Mouse (Mus musculus) forebrain, embryonic 11.5 days (tissue): Measurements from ENCODE around the gene Gclc. TPM values are rescaled to one million over a fixed set of nuclear protein-coding genes. Genes with fewer than 3 reads are reported as not detected.
"Not testable (repeated sequence)": the region's sequence is repeated elsewhere in the genome, so short reads cannot be mapped to it uniquely, and the experiment has no call there.

Experiments used
- ATAC-seq: fragments of 200-750 bp; cut with Nextera tagmentation; replicated peaks from 2 replicates; pipeline ENCODE4 v1.8.0; 2017; ENCODE audit warnings: moderate TSS enrichment; ENCODE audit not compliant: low FRiP score
- DNase-seq: peaks from one replicate; pipeline ENCODE4 v3.0.0-alpha.2; 2017; ENCODE audit warnings: low spot score
- H3K27ac ChIP-seq: fragments of 300-500 bp; sonication (generic); 2 replicates; pipeline ENCODE4 v1.5.1; 2014; ENCODE audit warnings: low read depth, low read length
- H3K27me3 ChIP-seq: fragments of 300-500 bp; sonication (generic); 2 replicates; pipeline ENCODE4 v1.6.1; 2014; ENCODE audit warnings: mild to moderate bottlenecking, low read length, mixed read lengths; ENCODE audit not compliant: control insufficient read depth, insufficient read depth
- H3K36me3 ChIP-seq: fragments of 300-500 bp; sonication (generic); 2 replicates; pipeline ENCODE4 v1.6.1; 2014; ENCODE audit warnings: mild to moderate bottlenecking, low read length, moderate library complexity, mixed read lengths; ENCODE audit not compliant: control insufficient read depth, insufficient read depth
- H3K4me1 ChIP-seq: fragments of 300-500 bp; sonication (generic); replicated peaks from 2 replicates; pipeline ENCODE4 v1.6.1; 2014; ENCODE audit warnings: low read length, mixed read lengths; ENCODE audit not compliant: control insufficient read depth, insufficient read depth
- H3K4me2 ChIP-seq: fragments of 300-500 bp; sonication (generic); 2 replicates; pipeline ENCODE4 v1.6.1; 2014; ENCODE audit warnings: low read depth, mild to moderate bottlenecking, low read length, moderate library complexity, mixed read lengths; ENCODE audit not compliant: severe bottlenecking
- H3K4me3 ChIP-seq: fragments of 300-500 bp; sonication (generic); 2 replicates; pipeline ENCODE4 v1.5.1; 2014; ENCODE audit warnings: low read depth, low read length
- H3K9ac ChIP-seq: fragments of 300-500 bp; sonication (generic); 2 replicates; pipeline ENCODE4 v1.6.1; 2014; ENCODE audit warnings: low read length
- H3K9me3 ChIP-seq: fragments of 300-500 bp; sonication (generic); 2 replicates; pipeline ENCODE4 v1.6.1; 2016; ENCODE audit warnings: low read length, mixed read lengths; ENCODE audit not compliant: control insufficient read depth
- WGBS: fragments of 180-500 bp; shearing (Covaris S2); extraction: QIAGEN DNeasy Blood & Tissue Kit; methylation state at CpG from one replicate; pipeline ENCODE4 v1.1.7; 2014; 5-methylcytosine and 5-hydroxymethylcytosine counted together
- polyA plus RNA-seq: library from polyadenylated mRNA; unstranded; fragments of >200 nt; fragmentation: Nextera tagmentation; extraction: Ambion mirVana; gene quantifications from 2 replicates; pipeline ENCODE4 v1.2.1, GENCODE M21; 2014

Gclc gene
- polyA plus RNA-seq, 1 experiment from 2014 or later, result 23.6 TPM

DNA sequence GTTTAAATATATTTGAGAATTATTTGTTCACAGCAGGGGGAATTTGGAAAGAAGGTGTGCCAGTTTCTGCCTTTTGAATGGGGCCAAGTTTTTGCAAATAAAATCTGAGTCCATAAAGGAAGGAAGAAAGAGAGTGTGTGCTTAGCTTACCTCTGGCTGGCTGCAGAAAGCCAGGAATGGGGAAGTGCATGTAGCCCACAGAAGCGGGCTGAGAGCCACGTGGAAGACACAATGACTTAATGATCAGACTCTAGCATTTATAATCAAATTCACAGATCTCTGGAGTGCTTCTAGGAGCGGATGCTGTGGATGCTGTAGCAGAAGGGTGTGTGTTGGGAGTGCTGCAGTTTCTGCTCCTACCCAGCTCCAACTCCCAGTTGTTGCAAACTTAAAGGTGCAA lies 22.3 kb upstream of the Gclc start:
- Histone ChIP-seq H3K27me3 (no peaks in the 10 kb centered on the region), H3K4me3 (no peak overlapping the region), H3K9me3 (no peaks in the 10 kb centered on the region), H3K36me3 (no peaks in the 10 kb centered on the region), H3K4me2 (no peak overlapping the region), H3K27ac (no peak overlapping the region), H3K4me1 (no peaks in the 10 kb centered on the region), H3K9ac (no peak overlapping the region)
- ATAC-seq (no peak), DNase-seq (no peak)
- 77% methylated on average over 3 of the region's 3 CpGs for WGBS

DNA sequence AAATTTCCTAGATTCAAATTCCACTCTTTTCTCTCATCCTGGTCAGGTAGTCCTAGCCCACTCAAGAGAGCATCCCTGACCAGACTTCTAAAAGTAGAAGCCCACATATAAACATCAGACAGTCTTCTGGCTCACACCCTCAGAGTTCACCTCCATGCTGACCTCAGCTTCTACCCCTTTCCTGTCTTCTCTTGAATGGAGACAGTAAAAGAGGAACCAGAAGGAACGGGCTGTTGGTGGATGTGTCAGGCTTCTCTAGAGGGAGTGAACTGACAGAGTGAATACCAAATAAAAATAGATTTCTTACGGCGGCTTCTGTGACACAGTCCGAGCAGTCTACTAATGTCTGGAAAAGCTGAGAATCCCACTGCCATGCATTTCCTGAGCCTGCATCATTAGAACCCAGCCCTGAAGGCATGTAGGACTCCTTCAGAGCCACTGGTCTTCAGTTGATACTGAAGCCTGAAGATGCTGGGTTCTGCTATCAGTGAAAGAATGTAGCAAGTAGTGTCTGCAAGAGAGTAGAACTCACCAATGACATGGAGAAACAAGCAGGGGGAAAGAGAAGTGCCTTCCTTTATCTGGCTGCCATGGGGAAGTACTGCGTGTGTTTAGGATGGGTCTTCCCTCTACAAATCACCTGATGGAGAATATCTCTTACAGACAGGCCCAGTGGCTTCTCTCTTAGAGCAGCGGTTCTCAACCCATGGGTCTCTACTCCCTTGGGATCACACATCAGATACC lies 16.9 kb upstream of the Gclc start:
- H3K27ac ChIP-seq, result no peak overlapping the region
- H3K4me1 ChIP-seq, result no peaks in the 10 kb centered on the region
- H3K9ac ChIP-seq, result no peak overlapping the region
- no peak overlapping the region for H3K4me3 ChIP-seq
- no peaks in the 10 kb centered on the region for H3K9me3 ChIP-seq
- 92% methylated on average over 6 of the region's 6 CpGs for WGBS
- H3K36me3 ChIP-seq, result no peaks in the 10 kb centered on the region
- no peak overlapping the region for H3K4me2 ChIP-seq
- ATAC-seq, result no peak
- H3K27me3 ChIP-seq, result no peaks in the 10 kb centered on the region
- DNase-seq, result no peak

DNA sequence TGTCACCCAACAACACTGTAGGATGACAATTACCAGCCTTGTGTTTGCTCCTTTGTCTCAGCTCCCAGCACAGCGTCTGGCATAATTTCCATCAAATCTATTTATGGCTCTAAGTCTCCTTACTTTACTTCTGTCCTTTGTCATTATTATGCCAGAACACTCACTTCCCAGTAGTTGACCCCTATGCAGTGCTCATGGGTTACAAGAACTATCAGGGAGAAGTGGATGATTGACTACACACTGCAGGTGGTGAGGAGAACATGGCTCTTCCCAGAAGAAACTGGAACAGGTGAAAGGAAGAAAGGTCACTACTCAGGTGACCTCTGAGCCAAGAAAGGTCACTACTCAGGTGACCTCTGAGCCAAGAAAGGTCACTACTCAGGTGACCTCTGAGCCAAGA lies 12.9 kb upstream of the Gclc start:
- Histone ChIP-seq H3K9me3 (no peaks in the 10 kb centered on the region), H3K27ac (no peak overlapping the region), H3K4me1 (no peaks in the 10 kb centered on the region), H3K9ac (no peak overlapping the region), H3K36me3 (no peaks in the 10 kb centered on the region), H3K4me3 (no peak overlapping the region), H3K4me2 (no peak overlapping the region), H3K27me3 (no peaks in the 10 kb centered on the region)
- DNase-seq (no peak), ATAC-seq (no peak)
- WGBS, result 82% methylated on average over 1 of the region's 1 CpGs

- Histone ChIP-seq H3K36me3 (no peaks in the 10 kb centered on the region), H3K4me2 (no peak overlapping the region), H3K27ac (no peak overlapping the region), H3K9ac (no peak overlapping the region), H3K9me3 (no peaks in the 10 kb centered on the region), H3K4me1 (no peaks in the 10 kb centered on the region), H3K4me3 (no peak overlapping the region), H3K27me3 (no peaks in the 10 kb centered on the region)
- ATAC-seq (no peak), DNase-seq (no peak)
- 88% methylated on average over 3 of the region's 3 CpGs for WGBS
Observed at GRCm38 (mm10) chr9:77744798-77745197, 9.5 kb upstream of the Gclc start.

DNA sequence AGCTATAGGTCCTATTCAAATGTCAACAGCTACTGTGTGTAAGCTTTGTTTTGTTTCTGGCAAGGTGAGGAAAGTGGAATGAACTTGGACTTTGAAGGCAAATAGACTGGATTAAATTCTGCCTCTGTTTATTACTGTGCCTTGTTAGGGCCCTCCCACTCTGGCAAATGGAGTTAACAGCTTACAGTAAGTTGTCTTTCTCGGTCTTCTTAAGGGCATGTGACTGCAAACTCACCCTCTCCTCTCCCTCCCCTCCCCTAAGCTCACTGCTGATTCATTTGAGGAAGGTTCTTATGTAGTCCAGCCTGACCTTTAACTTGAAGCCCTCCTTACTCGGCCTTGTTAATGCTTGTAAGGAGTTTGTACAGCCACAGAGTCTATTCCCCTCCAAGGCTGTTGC lies 8.0 kb upstream of the Gclc start:
- 61% methylated on average over 2 of the region's 2 CpGs for WGBS
- H3K4me1 ChIP-seq, result no peaks in the 10 kb centered on the region
- H3K9me3 ChIP-seq, result no peaks in the 10 kb centered on the region
- H3K27ac ChIP-seq, result no peak overlapping the region
- DNase-seq, result no peak
- no peak overlapping the region for H3K4me3 ChIP-seq
- H3K9ac ChIP-seq, result no peak overlapping the region
- ATAC-seq, result no peak
- H3K27me3 ChIP-seq, result no peaks in the 10 kb centered on the region
- H3K36me3 ChIP-seq, result no peaks in the 10 kb centered on the region
- H3K4me2 ChIP-seq, result no peak overlapping the region

DNA sequence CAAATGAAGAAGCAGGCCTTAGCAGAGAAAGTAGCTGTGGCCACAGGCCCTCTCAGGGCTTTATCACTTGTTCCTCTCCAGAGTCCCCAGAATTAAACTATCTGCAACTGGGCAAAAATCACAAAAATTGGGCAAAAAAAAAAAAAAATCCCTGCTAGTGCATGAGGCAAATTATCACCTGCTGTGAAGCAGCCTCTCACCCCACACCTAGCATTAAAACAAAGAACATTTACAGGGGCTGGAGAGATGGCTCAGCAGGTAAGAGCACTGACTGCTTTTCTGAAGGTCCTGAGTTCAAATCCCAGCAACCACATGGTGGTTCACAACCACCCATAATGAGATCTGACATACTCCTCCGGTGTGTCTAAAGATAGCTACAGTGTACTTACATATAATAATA lies 6.0 kb upstream of the Gclc start:
- H3K27me3 ChIP-seq, ATAC-seq, H3K4me2 ChIP-seq, DNase-seq, H3K4me3 ChIP-seq, H3K36me3 ChIP-seq, H3K9me3 ChIP-seq, H3K27ac ChIP-seq, H3K9ac ChIP-seq, H3K4me1 ChIP-seq: not testable (repeated sequence)
- WGBS, result 93% methylated on average over 1 of the region's 1 CpGs

DNA sequence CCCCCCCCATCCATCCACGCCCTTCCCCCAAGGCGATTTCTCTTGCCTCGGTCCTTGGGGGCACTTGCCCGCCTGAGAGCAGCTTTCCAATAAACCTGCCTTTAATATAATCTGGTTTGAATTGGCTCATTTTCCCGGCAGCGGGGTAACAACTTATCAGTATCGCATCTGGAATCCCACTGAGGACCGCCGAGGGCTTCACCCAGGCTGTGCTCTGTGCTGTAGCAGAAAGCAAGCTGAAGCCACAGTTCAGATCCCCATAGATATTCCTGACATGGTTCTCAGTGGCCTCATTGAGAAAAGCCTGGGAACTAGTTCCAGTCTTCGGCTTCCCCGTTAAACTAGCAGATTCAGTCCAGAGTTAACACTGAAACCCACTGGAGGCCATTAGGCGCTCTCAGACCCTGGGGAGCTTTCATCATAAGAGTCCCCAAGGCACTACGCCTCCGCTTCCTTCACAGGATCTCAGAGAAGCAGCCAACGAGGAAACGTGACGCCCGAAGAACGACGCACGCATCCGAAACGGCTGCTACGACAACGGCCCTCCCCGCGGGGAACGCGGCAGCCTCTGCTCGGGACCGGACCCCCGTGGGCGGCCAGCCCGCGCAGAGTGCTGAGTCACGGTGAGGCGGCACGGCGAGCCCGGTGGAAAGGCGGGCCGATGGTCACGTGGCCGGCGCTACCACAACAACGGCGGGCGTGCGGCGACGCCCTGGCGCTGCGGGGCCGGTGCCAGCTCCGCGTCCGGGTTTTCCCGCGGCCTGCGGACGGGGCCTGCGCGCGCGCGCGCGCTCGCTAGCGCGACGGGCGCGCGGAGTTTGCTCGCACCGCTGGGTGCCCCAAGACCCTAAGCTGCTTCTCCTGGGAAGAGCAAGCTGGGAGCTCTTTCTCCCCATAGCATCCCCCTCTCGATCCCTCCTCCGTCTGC lies 3.9 kb upstream of the Gclc start:
- no peaks in the 10 kb centered on the region for H3K9me3 ChIP-seq
- H3K4me2 ChIP-seq, result peak overlapping the region; percentile 71
- H3K27ac ChIP-seq, result peak overlapping the region; percentile 82
- no peaks in the 10 kb centered on the region for H3K36me3 ChIP-seq
- ATAC-seq (peak; percentile 86), DNase-seq (peak; percentile 94)
- no peaks in the 10 kb centered on the region; the same call in 1 of the 2 replicates for H3K4me1 ChIP-seq
- H3K9ac ChIP-seq, result peak overlapping the region; percentile 72
- no peaks in the 10 kb centered on the region for H3K27me3 ChIP-seq
- under 1% methylated on average over 79 of the region's 79 CpGs for WGBS
- peak overlapping the region; percentile 57 for H3K4me3 ChIP-seq

GRCm38 (mm10) chr9:77751091-77751521 lies 3.2 kb upstream of the Gclc start:
- H3K9me3 ChIP-seq, result no peaks in the 10 kb centered on the region
- H3K4me1 ChIP-seq, result no peaks in the 10 kb centered on the region; the same call in 1 of the 2 replicates
- peak overlapping the region; percentile 71 for H3K4me2 ChIP-seq
- H3K9ac ChIP-seq, result peak overlapping the region; percentile 72
- no peaks in the 10 kb centered on the region for H3K27me3 ChIP-seq
- ATAC-seq (no peak), DNase-seq (no peak)
- under 1% methylated on average over 12 of the region's 12 CpGs for WGBS
- peak overlapping the region; percentile 57 for H3K4me3 ChIP-seq
- no peaks in the 10 kb centered on the region for H3K36me3 ChIP-seq
- peak overlapping the region; percentile 82 for H3K27ac ChIP-seq
